Mouse (Mus musculus): ENCODE measurements around the gene Gale. TPM values are rescaled to one million over a fixed set of nuclear protein-coding genes. Genes with fewer than 3 reads are reported as not detected.

The Gale gene
- polyA plus RNA-seq, 1 experiment from 2014 or later, result 127 TPM

- peaks cover 4% of the 10 kb centered on the region; the same call in 1 of the 2 replicates for H3K9me3 ChIP-seq (ENCODE audit: control insufficient read depth, low read length)
- under 1% methylated on average over 81 of the region's 81 CpGs for WGBS
- H3K27ac ChIP-seq (ENCODE audit: low read length), result peak within 1 kb of the TSS; percentile 84
- peak within 1 kb of the TSS; percentile 88 for H3K4me2 ChIP-seq (ENCODE audit: low read depth, low read length)
- peak; percentile 92 for ATAC-seq
- peak within 1 kb of the TSS; percentile 95 for H3K4me3 ChIP-seq (ENCODE audit: low read length)
- no peaks in the 10 kb centered on the region; the same call in 1 of the 2 replicates for H3K36me3 ChIP-seq (ENCODE audit: control insufficient read depth, insufficient read depth, low read length)
- H3K4me1 ChIP-seq (ENCODE audit: control insufficient read depth, insufficient read depth, low read length), result peaks cover 10% of the 10 kb centered on the region
- H3K27me3 ChIP-seq (replicated peaks; ENCODE audit: control insufficient read depth, insufficient read depth, low read length), result no peaks in the 10 kb centered on the region
- peak within 1 kb of the TSS; percentile 91 for H3K9ac ChIP-seq (ENCODE audit: low read depth, low read length)
Measured at GRCm38 (mm10) chr4:135986943-135987710, 23.6 kb downstream of the Gale start, which contains the start of gene Pithd1. Gene Pithd1, minus strand, starts transcription at chr4:135987264.

GRCm38 (mm10) chr4:135987714-135988113, 24.2 kb downstream of the Gale start:
- Histone ChIP-seq H3K4me2 (ENCODE audit: low read depth, low read length) (peak overlapping the region; percentile 88), H3K9ac (ENCODE audit: low read depth, low read length) (peak overlapping the region; percentile 91), H3K27me3 (replicated peaks; ENCODE audit: control insufficient read depth, insufficient read depth, low read length) (no peaks in the 10 kb centered on the region), H3K4me3 (ENCODE audit: low read length) (peak overlapping the region; percentile 95), H3K27ac (ENCODE audit: low read length) (peak overlapping the region; percentile 84), H3K4me1 (ENCODE audit: control insufficient read depth, insufficient read depth, low read length) (peaks cover 10% of the 10 kb centered on the region), H3K36me3 (ENCODE audit: control insufficient read depth, insufficient read depth, low read length) (no peaks in the 10 kb centered on the region; the same call in 1 of the 2 replicates), H3K9me3 (ENCODE audit: control insufficient read depth, low read length) (peaks cover 4% of the 10 kb centered on the region; the same call in 1 of the 2 replicates)
- ATAC-seq, result no peak
- 67% methylated on average over 9 of the region's 9 CpGs for WGBS

GRCm38 (mm10) chr4:135993941-135994340, 30.4 kb downstream of the Gale start:
- Histone ChIP-seq H3K4me2 (ENCODE audit: low read depth, low read length) (no peak overlapping the region), H3K9me3 (ENCODE audit: control insufficient read depth, low read length) (peaks cover 4% of the 10 kb centered on the region; the same call in 1 of the 2 replicates), H3K4me1 (ENCODE audit: control insufficient read depth, insufficient read depth, low read length) (no peaks in the 10 kb centered on the region), H3K9ac (ENCODE audit: low read depth, low read length) (no peak overlapping the region), H3K27ac (ENCODE audit: low read length) (no peak overlapping the region), H3K27me3 (replicated peaks; ENCODE audit: control insufficient read depth, insufficient read depth, low read length) (no peaks in the 10 kb centered on the region), H3K4me3 (ENCODE audit: low read length) (no peak overlapping the region), H3K36me3 (ENCODE audit: control insufficient read depth, insufficient read depth, low read length) (no peaks in the 10 kb centered on the region)
- WGBS, result 94% methylated on average over 6 of the region's 6 CpGs
- no peak for ATAC-seq

- no peak for ATAC-seq
- peaks cover 4% of the 10 kb centered on the region; the same call in 1 of the 2 replicates for H3K9me3 ChIP-seq (ENCODE audit: control insufficient read depth, low read length)
- H3K4me1 ChIP-seq (ENCODE audit: control insufficient read depth, insufficient read depth, low read length), result no peaks in the 10 kb centered on the region
- no peak overlapping the region for H3K9ac ChIP-seq (ENCODE audit: low read depth, low read length)
- H3K27me3 ChIP-seq (replicated peaks; ENCODE audit: control insufficient read depth, insufficient read depth, low read length), result no peaks in the 10 kb centered on the region
- H3K4me3 ChIP-seq (ENCODE audit: low read length), result no peak overlapping the region
- H3K4me2 ChIP-seq (ENCODE audit: low read depth, low read length), result no peak overlapping the region
- no peak overlapping the region for H3K27ac ChIP-seq (ENCODE audit: low read length)
- WGBS, result 89% methylated on average over 4 of the region's 4 CpGs
- no peaks in the 10 kb centered on the region for H3K36me3 ChIP-seq (ENCODE audit: control insufficient read depth, insufficient read depth, low read length)
Measured at GRCm38 (mm10) chr4:135995118-135995517, 31.6 kb downstream of the Gale start.

- no peak for ATAC-seq
- Histone ChIP-seq H3K4me2 (ENCODE audit: low read depth, low read length) (no peak overlapping the region), H3K4me1 (ENCODE audit: control insufficient read depth, insufficient read depth, low read length) (no peaks in the 10 kb centered on the region), H3K27me3 (replicated peaks; ENCODE audit: control insufficient read depth, insufficient read depth, low read length) (no peaks in the 10 kb centered on the region), H3K9ac (ENCODE audit: low read depth, low read length) (no peak overlapping the region), H3K9me3 (ENCODE audit: control insufficient read depth, low read length) (no peaks in the 10 kb centered on the region), H3K4me3 (ENCODE audit: low read length) (no peak overlapping the region), H3K27ac (ENCODE audit: low read length) (no peak overlapping the region), H3K36me3 (ENCODE audit: control insufficient read depth, insufficient read depth, low read length) (peaks cover 28% of the 10 kb centered on the region)
- 86% methylated on average over 5 of the region's 5 CpGs for WGBS
Measured at GRCm38 (mm10) chr4:136004107-136004675, 40.7 kb downstream of the Gale start.

- H3K4me3 ChIP-seq (ENCODE audit: low read length), result no peak overlapping the region
- 87% methylated on average over 2 of the region's 2 CpGs for WGBS
- H3K4me2 ChIP-seq (ENCODE audit: low read depth, low read length), result no peak overlapping the region
- no peak overlapping the region for H3K27ac ChIP-seq (ENCODE audit: low read length)
- H3K9ac ChIP-seq (ENCODE audit: low read depth, low read length), result no peak overlapping the region
- no peaks in the 10 kb centered on the region for H3K9me3 ChIP-seq (ENCODE audit: control insufficient read depth, low read length)
- H3K36me3 ChIP-seq (ENCODE audit: control insufficient read depth, insufficient read depth, low read length), result peaks cover 33% of the 10 kb centered on the region
- no peaks in the 10 kb centered on the region for H3K27me3 ChIP-seq (replicated peaks; ENCODE audit: control insufficient read depth, insufficient read depth, low read length)
- ATAC-seq, result no peak
- no peaks in the 10 kb centered on the region for H3K4me1 ChIP-seq (ENCODE audit: control insufficient read depth, insufficient read depth, low read length)
Measured at GRCm38 (mm10) chr4:136004921-136005320, 41.4 kb downstream of the Gale start.

GRCm38 (mm10) chr4:136006821-136007220, 43.3 kb downstream of the Gale start:
- no peaks in the 10 kb centered on the region for H3K4me1 ChIP-seq (ENCODE audit: control insufficient read depth, insufficient read depth, low read length)
- H3K9me3 ChIP-seq (ENCODE audit: control insufficient read depth, low read length), result no peaks in the 10 kb centered on the region
- H3K9ac ChIP-seq (ENCODE audit: low read depth, low read length), result no peak overlapping the region
- peaks cover 42% of the 10 kb centered on the region for H3K36me3 ChIP-seq (ENCODE audit: control insufficient read depth, insufficient read depth, low read length)
- no peak overlapping the region for H3K4me3 ChIP-seq (ENCODE audit: low read length)
- no peak overlapping the region for H3K4me2 ChIP-seq (ENCODE audit: low read depth, low read length)
- no peak for ATAC-seq
- 91% methylated on average over 3 of the region's 3 CpGs for WGBS
- no peak overlapping the region for H3K27ac ChIP-seq (ENCODE audit: low read length)
- H3K27me3 ChIP-seq (replicated peaks; ENCODE audit: control insufficient read depth, insufficient read depth, low read length), result no peaks in the 10 kb centered on the region

- Histone ChIP-seq H3K9me3 (ENCODE audit: control insufficient read depth, low read length) (no peaks in the 10 kb centered on the region), H3K27ac (ENCODE audit: low read length) (no peak overlapping the region), H3K4me1 (ENCODE audit: control insufficient read depth, insufficient read depth, low read length) (no peaks in the 10 kb centered on the region), H3K27me3 (replicated peaks; ENCODE audit: control insufficient read depth, insufficient read depth, low read length) (no peaks in the 10 kb centered on the region), H3K4me3 (ENCODE audit: low read length) (no peak overlapping the region), H3K36me3 (ENCODE audit: control insufficient read depth, insufficient read depth, low read length) (peaks cover 38% of the 10 kb centered on the region), H3K9ac (ENCODE audit: low read depth, low read length) (no peak overlapping the region), H3K4me2 (ENCODE audit: low read depth, low read length) (no peak overlapping the region)
- no peak for ATAC-seq
- 87% methylated on average over 8 of the region's 8 CpGs for WGBS
Measured at GRCm38 (mm10) chr4:136008782-136009447, 45.4 kb downstream of the Gale start.

- Histone ChIP-seq H3K4me3 (ENCODE audit: low read length) (no peak overlapping the region), H3K27ac (ENCODE audit: low read length) (no peak overlapping the region)
Measured at GRCm38 (mm10) chr4:136010586-136010985, 47.1 kb downstream of the Gale start.

More at GRCm38 (mm10) chr4:136010586-136010985, 47.1 kb downstream of the Gale start:
- H3K27me3 ChIP-seq (replicated peaks; ENCODE audit: control insufficient read depth, insufficient read depth, low read length), result no peaks in the 10 kb centered on the region
- no peaks in the 10 kb centered on the region for H3K4me1 ChIP-seq (ENCODE audit: control insufficient read depth, insufficient read depth, low read length)
- no peak for ATAC-seq
- no peak overlapping the region for H3K9ac ChIP-seq (ENCODE audit: low read depth, low read length)
- H3K4me2 ChIP-seq (ENCODE audit: low read depth, low read length), result no peak overlapping the region
- peaks cover 29% of the 10 kb centered on the region for H3K36me3 ChIP-seq (ENCODE audit: control insufficient read depth, insufficient read depth, low read length)
- no peaks in the 10 kb centered on the region for H3K9me3 ChIP-seq (ENCODE audit: control insufficient read depth, low read length)
- WGBS, result 91% methylated on average over 4 of the region's 4 CpGs
